Mouse (Mus musculus): ENCODE results near the gene H2-DMb1. TPM values are rescaled to one million over a fixed set of nuclear protein-coding genes. Genes with fewer than 3 reads are reported as not detected.

The H2-DMb1 gene
- total RNA-seq, 1 experiment from 2014 or later, result 2.4 TPM

- no peak for DNase-seq
These were observed 43.6 kb downstream of the H2-DMb1 start for GRCm38 (mm10) chr17:34196491-34196890.

- peak; percentile 94 for DNase-seq
These were observed 44.3 kb downstream of the H2-DMb1 start, which contains the start of gene Psmb8 for GRCm38 (mm10) chr17:34196941-34197894. Gene Psmb8 (plus strand): TSS chr17:34197721.

GRCm38 (mm10) chr17:34197904-34198520 is 45.1 kb downstream of the H2-DMb1 start:
- peak; percentile 37 for DNase-seq

- DNase-seq, result no peak
These were observed 45.6 kb downstream of the H2-DMb1 start for GRCm38 (mm10) chr17:34198521-34198912.

GRCm38 (mm10) chr17:34199050-34199619 is 46.3 kb downstream of the H2-DMb1 start:
- DNase-seq, result no peak

- no peak for DNase-seq
These were observed 47.2 kb downstream of the H2-DMb1 start for GRCm38 (mm10) chr17:34200047-34200446.

- no peak for DNase-seq
These were observed 48.1 kb downstream of the H2-DMb1 start for GRCm38 (mm10) chr17:34200772-34201505.

GRCm38 (mm10) chr17:34201506-34202055 is 48.7 kb downstream of the H2-DMb1 start:
- no peak for DNase-seq

- no peak for DNase-seq
These were observed 50.0 kb downstream of the H2-DMb1 start for GRCm38 (mm10) chr17:34202760-34203442.

- DNase-seq, result no peak
These were observed 50.6 kb downstream of the H2-DMb1 start, which contains the start of gene Tap2 for GRCm38 (mm10) chr17:34203444-34203843. Gene Tap2 (plus strand): TSS chr17:34203527.

GRCm38 (mm10) chr17:34204303-34205010 is 51.6 kb downstream of the H2-DMb1 start:
- peak; percentile 90 for DNase-seq

- DNase-seq, result peak; percentile 44
These were observed 52.3 kb downstream of the H2-DMb1 start for GRCm38 (mm10) chr17:34205021-34205745.

GRCm38 (mm10) chr17:34205746-34206176 is 52.9 kb downstream of the H2-DMb1 start:
- no peak for DNase-seq

- DNase-seq, result no peak
These were observed 53.9 kb downstream of the H2-DMb1 start for GRCm38 (mm10) chr17:34206731-34207130.

GRCm38 (mm10) chr17:34207456-34207855 is 54.6 kb downstream of the H2-DMb1 start:
- no peak for DNase-seq

GRCm38 (mm10) chr17:34207866-34208265 is 55.0 kb downstream of the H2-DMb1 start:
- no peak for DNase-seq

- no peak for DNase-seq
These were observed 55.5 kb downstream of the H2-DMb1 start for GRCm38 (mm10) chr17:34208421-34208820.

GRCm38 (mm10) chr17:34209680-34210079 is 56.8 kb downstream of the H2-DMb1 start:
- DNase-seq, result no peak
